Mouse (Mus musculus) spleen, adult 2 months (tissue): ENCODE results near the gene Tmem223.
A peak's percentile ranks its signal among the peaks of the same experiment; 100 is the strongest.

Experiments used
- CTCF ChIP-seq: fragments of 200-500 bp; IDR thresholded peaks from 2 replicates; pipeline ENCODE4 v1.5.1; 2011; ENCODE audit warnings: mild to moderate bottlenecking, inconsistent platforms; ENCODE audit not compliant: insufficient read depth, insufficient read length, insufficient replicate concordance; ENCODE audit errors: extremely low read depth
- POLR2A ChIP-seq: fragments of 200-500 bp; IDR thresholded peaks from 2 replicates; pipeline ENCODE4 v1.6.1; 2011; ENCODE audit warnings: low read depth, low read length, inconsistent platforms

- no peak for TF ChIP-seq CTCF
- peak; percentile 87 for TF ChIP-seq POLR2A
These were observed at the start of gene Tmem223 for GRCm38 (mm10) chr19:8770567-8771270.
